Mouse (Mus musculus): ENCODE results near the gene Foxa1.

- TF ChIP-seq MXI1 (IDR thresholded peaks at IDR 0.05; ENCODE audit: low read depth, low read length) (no peak), CTCF (IDR thresholded peaks at IDR 0.05 in 2 of 3, conservative IDR thresholded peaks at IDR 0.05 in 1 of 3; ENCODE audit: control insufficient read depth in 1 of 3, insufficient read depth in 1 of 3, low read depth in 2 of 3, low read length in 3 of 3, poor library complexity in 1 of 3, severe bottlenecking in 1 of 3) (no peak), POLR2A (IDR thresholded peaks at IDR 0.05; ENCODE audit: control insufficient read depth in 1 of 2, insufficient read depth in 1 of 2, low read depth in 1 of 2, low read length in 2 of 2, poor library complexity in 1 of 2) (no peak), EP300 (IDR thresholded peaks at IDR 0.05; ENCODE audit: low read depth in 1 of 2, low read length in 2 of 2) (no peak), POLR2AphosphoS5 (IDR thresholded peaks at IDR 0.05; ENCODE audit: borderline replicate concordance, low read depth, low read length) (no peak), ZMIZ1 (IDR thresholded peaks at IDR 0.05; ENCODE audit: low read depth, low read length) (no peak), TAL1 (IDR thresholded peaks at IDR 0.05; ENCODE audit: low read length) (no peak), ETS1 (IDR thresholded peaks at IDR 0.05; ENCODE audit: low read depth, low read length) (no peak), TBP (IDR thresholded peaks at IDR 0.05; ENCODE audit: low read depth, low read length) (no peak), BHLHE40 (IDR thresholded peaks at IDR 0.05; ENCODE audit: borderline replicate concordance, low read depth, low read length) (no peak), KAT2A (conservative IDR thresholded peaks at IDR 0.05; ENCODE audit: low read depth, low read length) (no peak)
Measured at GRCm38 (mm10) chr12:57528335-57528734, 18.4 kb downstream of the Foxa1 start.

All from MEL (cell line).